Mouse (Mus musculus): ENCODE data around the gene Dnah6. TPM values are rescaled to one million over a fixed set of nuclear protein-coding genes. Genes with fewer than 3 reads are reported as not detected.

Dnah6 gene
- total RNA-seq, 2 experiments from 2014 or later, result 0.41 to 0.58 TPM

GRCm38 (mm10) chr6:73120348-73120747 is 101.1 kb downstream of the Dnah6 start:
- no peak for TF ChIP-seq CTCF (IDR thresholded peaks at IDR 0.05)
- DNase-seq (ENCODE audit: extremely low spot score in 1 of 2, low spot score in 2 of 2), result no peak
- Histone ChIP-seq H3K4me3 (no peak overlapping the region), H3K27ac (no peak overlapping the region)
- intact Hi-C loops (cut with DNase I), result no loop called here

GRCm38 (mm10) chr6:73113898-73114297 is 107.6 kb downstream of the Dnah6 start:
- no peak for DNase-seq (ENCODE audit: extremely low spot score in 1 of 2, low spot score in 2 of 2)
- no peak for TF ChIP-seq CTCF (IDR thresholded peaks at IDR 0.05)
- intact Hi-C loops (cut with DNase I), result no loop called here
- Histone ChIP-seq H3K27ac (no peak overlapping the region), H3K4me3 (no peak overlapping the region)

- no peak for TF ChIP-seq CTCF (IDR thresholded peaks at IDR 0.05)
- intact Hi-C loops (cut with DNase I), result no loop called here
- H3K4me3 ChIP-seq, result no peak overlapping the region
- H3K27ac ChIP-seq, result no peak overlapping the region
- DNase-seq (ENCODE audit: extremely low spot score in 1 of 2, low spot score in 2 of 2), result no peak
Observed at GRCm38 (mm10) chr6:73113365-73113764, 108.1 kb downstream of the Dnah6 start.

- no peak for DNase-seq (ENCODE audit: extremely low spot score in 1 of 2, low spot score in 2 of 2)
- intact Hi-C loops (cut with DNase I), result no loop called here
- H3K4me3 ChIP-seq, result no peak overlapping the region
- H3K27ac ChIP-seq, result no peak overlapping the region
- no peak for TF ChIP-seq CTCF (IDR thresholded peaks at IDR 0.05)
Observed at GRCm38 (mm10) chr6:73093133-73093532, 128.3 kb downstream of the Dnah6 start.

GRCm38 (mm10) chr6:73090836-73091235 is 130.6 kb downstream of the Dnah6 start:
- no peak for TF ChIP-seq CTCF (IDR thresholded peaks at IDR 0.05)
- intact Hi-C loops (cut with DNase I), result no loop called here

GRCm38 (mm10) chr6:73082571-73082970 is 138.9 kb downstream of the Dnah6 start:
- H3K27ac ChIP-seq, result no peak overlapping the region
- DNase-seq (ENCODE audit: extremely low spot score in 1 of 2, low spot score in 2 of 2), result no peak
- intact Hi-C loops (cut with DNase I), result no loop called here
- TF ChIP-seq CTCF (IDR thresholded peaks at IDR 0.05), result no peak
- no peak overlapping the region for H3K4me3 ChIP-seq

More at GRCm38 (mm10) chr6:73090836-73091235, 130.6 kb downstream of the Dnah6 start:
- Histone ChIP-seq H3K4me3 (no peak overlapping the region), H3K27ac (no peak overlapping the region)
- no peak for DNase-seq (ENCODE audit: extremely low spot score in 1 of 2, low spot score in 2 of 2)

GRCm38 (mm10) chr6:73072093-73072786 is 149.2 kb downstream of the Dnah6 start:
- no peak for DNase-seq (ENCODE audit: extremely low spot score in 1 of 2, low spot score in 2 of 2)
- Histone ChIP-seq H3K4me3 (no peak overlapping the region), H3K27ac (no peak overlapping the region)
- TF ChIP-seq CTCF (IDR thresholded peaks at IDR 0.05), result no peak
- intact Hi-C loops (cut with DNase I), result no loop called here

- intact Hi-C loops (cut with DNase I), result no loop called here
- no peak for DNase-seq (ENCODE audit: extremely low spot score in 1 of 2, low spot score in 2 of 2)
Observed at GRCm38 (mm10) chr6:73071214-73071613, 150.2 kb downstream of the Dnah6 start.

GRCm38 (mm10) chr6:73070663-73071062 is 150.8 kb downstream of the Dnah6 start:
- Histone ChIP-seq H3K4me3 (no peak overlapping the region), H3K27ac (no peak overlapping the region)
- intact Hi-C loops (cut with DNase I), result no loop called here
- no peak for DNase-seq (ENCODE audit: extremely low spot score in 1 of 2, low spot score in 2 of 2)
- TF ChIP-seq CTCF (IDR thresholded peaks at IDR 0.05), result no peak

More at GRCm38 (mm10) chr6:73071214-73071613, 150.2 kb downstream of the Dnah6 start:
- H3K27ac ChIP-seq, result no peak overlapping the region
- no peak overlapping the region for H3K4me3 ChIP-seq
- TF ChIP-seq CTCF (IDR thresholded peaks at IDR 0.05), result no peak

- Histone ChIP-seq H3K4me3 (no peak overlapping the region), H3K27ac (no peak overlapping the region)
- DNase-seq (ENCODE audit: extremely low spot score in 1 of 2, low spot score in 2 of 2), result no peak
- intact Hi-C loops (cut with DNase I), result no loop called here
- no peak for TF ChIP-seq CTCF (IDR thresholded peaks at IDR 0.05)
Observed at GRCm38 (mm10) chr6:73064551-73064950, 156.9 kb downstream of the Dnah6 start.

GRCm38 (mm10) chr6:73059596-73060121 is 161.8 kb downstream of the Dnah6 start:
- H3K4me3 ChIP-seq, result no peak overlapping the region
- no peak for DNase-seq (ENCODE audit: extremely low spot score in 1 of 2, low spot score in 2 of 2)
- no peak for TF ChIP-seq CTCF (IDR thresholded peaks at IDR 0.05)
- intact Hi-C loops (cut with DNase I), result no loop called here
- no peak overlapping the region for H3K27ac ChIP-seq

- DNase-seq (ENCODE audit: extremely low spot score in 1 of 2, low spot score in 2 of 2), result no peak
- intact Hi-C loops (cut with DNase I), result no loop called here
- H3K4me3 ChIP-seq, result no peak overlapping the region
- no peak for TF ChIP-seq CTCF (IDR thresholded peaks at IDR 0.05)
- no peak overlapping the region for H3K27ac ChIP-seq
Observed at GRCm38 (mm10) chr6:73059162-73059561, 162.3 kb downstream of the Dnah6 start.

- Histone ChIP-seq H3K27ac (0 out of 2 replicates have a peak overlapping the region, but pooled peaks have one; percentile 28), H3K4me3 (no peak overlapping the region)
- TF ChIP-seq CTCF (IDR thresholded peaks at IDR 0.05), result no peak
- DNase-seq (ENCODE audit: extremely low spot score in 1 of 2, low spot score in 2 of 2), result no peak
- intact Hi-C loops (cut with DNase I), result no loop called here
Observed at GRCm38 (mm10) chr6:73055347-73055746, 166.1 kb downstream of the Dnah6 start.
